Mouse (Mus musculus): Measurements from ENCODE around the gene Dab1.

Gene Dab1

GRCm38 (mm10) chr4:104725673-104726072, 1106.5 kb downstream of the Dab1 start:
- in situ Hi-C loops (cut with MboI), result no loop called here

DNA sequence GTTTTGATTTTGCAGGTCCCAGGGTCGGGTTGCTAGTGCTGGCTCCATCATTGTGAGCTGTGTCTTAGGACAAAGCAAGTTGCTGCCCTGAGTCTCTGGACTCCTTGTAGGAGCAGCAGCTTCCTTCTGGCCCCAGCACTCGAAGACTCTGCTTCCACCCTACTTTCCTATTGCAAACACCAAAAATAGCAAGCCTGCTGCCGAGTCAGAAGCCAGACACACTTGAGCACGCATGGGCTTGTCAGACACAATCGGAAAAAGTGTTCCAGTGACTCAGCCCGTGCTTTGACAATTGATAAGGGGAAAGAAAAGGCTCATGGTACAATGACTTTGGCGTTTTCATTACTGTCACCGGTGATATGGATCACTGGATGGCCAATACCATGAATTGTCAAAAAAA, 1110.0 kb downstream of the Dab1 start:
- in situ Hi-C loops (cut with MboI), result no loop called here

- in situ Hi-C loops (cut with MboI), result no loop called here
These were observed 1127.3 kb downstream of the Dab1 start for GRCm38 (mm10) chr4:104746500-104746899.

DNA sequence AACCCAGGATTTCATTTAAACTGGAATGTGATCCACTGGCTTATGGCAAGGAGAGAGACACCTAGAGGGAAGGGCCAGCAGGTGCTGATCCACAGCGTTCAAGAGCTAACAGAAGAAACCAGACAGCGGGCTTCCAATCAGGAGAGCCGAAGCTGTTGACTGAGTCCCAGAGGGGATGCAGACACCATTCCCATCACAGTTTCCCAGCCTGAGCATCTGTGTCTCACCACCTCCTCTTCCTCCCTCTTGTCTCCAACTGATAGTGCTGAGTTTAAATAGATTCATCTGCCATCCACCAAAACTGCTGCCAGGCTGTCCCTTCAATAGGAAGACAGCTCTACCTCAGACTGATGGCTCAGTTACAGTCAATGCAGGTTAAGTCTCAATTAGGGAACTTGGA, 1134.9 kb downstream of the Dab1 start:
- in situ Hi-C loops (cut with MboI), result no loop called here

DNA sequence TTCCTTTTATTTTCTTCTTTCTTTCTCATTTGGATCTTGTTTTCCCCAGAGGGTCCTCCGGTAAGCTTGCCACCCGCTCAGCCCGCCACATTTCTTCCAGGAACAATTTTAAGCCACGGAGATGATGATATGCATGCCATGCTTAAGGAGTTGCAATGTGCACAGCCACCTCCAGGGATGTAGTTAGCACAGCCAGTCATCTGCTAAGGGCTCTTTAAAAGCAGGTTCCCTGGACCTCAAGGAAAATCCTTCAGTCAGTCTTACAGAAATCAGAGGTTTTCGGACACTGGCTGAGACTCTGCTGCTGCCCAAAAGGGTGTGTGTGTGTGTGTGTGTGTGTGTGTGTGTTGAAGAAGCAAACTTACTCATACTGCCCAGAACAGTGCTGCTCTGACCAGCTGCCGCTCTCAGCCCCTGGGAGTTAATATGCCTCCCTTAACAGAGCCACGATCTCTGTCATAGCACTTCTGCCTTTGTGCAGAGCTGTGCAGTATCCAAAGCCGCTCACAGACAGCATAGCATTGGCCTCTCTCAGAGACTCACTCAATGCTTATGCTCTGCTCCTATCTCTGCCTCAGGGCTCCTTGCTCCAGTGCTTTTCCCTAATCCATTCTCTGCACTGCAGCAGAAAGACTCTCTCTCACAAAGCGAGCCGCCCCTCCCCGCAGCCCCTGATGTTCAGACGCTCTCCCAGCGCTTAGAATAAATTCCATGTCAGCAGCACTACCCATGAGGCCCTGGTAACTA, 1141.9 kb downstream of the Dab1 start:
- in situ Hi-C loops (cut with MboI), result no loop called here

GRCm38 (mm10) chr4:104766065-104766464, 1146.9 kb downstream of the Dab1 start, which contains the start of gene C8b:
Gene C8b (plus strand): TSS chr4:104766317.
- in situ Hi-C loops (cut with MboI), result no loop called here

- in situ Hi-C loops (cut with MboI), result no loop called here
These were observed 1149.0 kb downstream of the Dab1 start for GRCm38 (mm10) chr4:104768190-104768589.

- in situ Hi-C loops (cut with MboI), result no loop called here
These were observed 1150.4 kb downstream of the Dab1 start for GRCm38 (mm10) chr4:104769602-104770001.

GRCm38 (mm10) chr4:104770331-104770730, 1151.2 kb downstream of the Dab1 start:
- in situ Hi-C loops (cut with MboI), result no loop called here

DNA sequence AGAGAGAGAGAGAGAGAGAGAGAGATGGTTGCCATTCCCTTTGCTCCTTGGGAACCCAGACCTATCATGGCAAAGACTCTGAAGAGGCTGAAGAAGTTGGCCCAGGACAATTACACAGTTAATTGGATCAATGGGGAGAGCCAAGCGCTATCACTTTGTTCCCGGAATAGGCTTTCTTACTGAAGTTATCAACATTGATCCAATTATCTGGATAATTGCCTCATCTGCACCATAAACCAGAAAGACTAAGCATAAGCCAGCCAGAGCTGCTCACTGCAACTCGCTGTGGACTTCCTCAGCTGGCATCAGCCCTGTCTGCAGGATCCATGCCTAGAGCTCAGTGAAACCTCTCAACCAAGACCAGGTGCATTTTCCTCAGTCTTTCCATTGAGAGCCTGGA, 1156.4 kb downstream of the Dab1 start:
- in situ Hi-C loops (cut with MboI), result no loop called here

GRCm38 (mm10) chr4:104779460-104779859, 1160.3 kb downstream of the Dab1 start:
- in situ Hi-C loops (cut with MboI), result no loop called here

DNA sequence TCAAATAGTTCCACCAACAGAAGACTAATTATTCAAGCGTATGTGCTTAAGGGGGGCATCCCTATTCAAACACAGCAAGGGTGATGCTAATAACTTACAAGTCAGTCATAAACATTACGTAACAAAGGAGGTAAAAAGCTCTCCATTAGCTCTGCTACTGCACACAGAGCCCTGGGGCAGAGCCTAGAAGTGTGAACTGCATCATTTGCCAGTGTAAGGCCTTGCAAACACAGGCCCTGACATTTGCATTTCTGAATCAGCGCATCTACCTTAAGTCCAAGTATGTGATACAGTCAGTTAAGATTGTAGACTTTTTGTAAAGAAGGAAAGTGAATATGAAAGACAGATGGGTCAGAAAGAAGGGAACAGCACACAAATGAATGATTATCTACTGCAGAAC, 1162.3 kb downstream of the Dab1 start:
- in situ Hi-C loops (cut with MboI), result no loop called here

DNA sequence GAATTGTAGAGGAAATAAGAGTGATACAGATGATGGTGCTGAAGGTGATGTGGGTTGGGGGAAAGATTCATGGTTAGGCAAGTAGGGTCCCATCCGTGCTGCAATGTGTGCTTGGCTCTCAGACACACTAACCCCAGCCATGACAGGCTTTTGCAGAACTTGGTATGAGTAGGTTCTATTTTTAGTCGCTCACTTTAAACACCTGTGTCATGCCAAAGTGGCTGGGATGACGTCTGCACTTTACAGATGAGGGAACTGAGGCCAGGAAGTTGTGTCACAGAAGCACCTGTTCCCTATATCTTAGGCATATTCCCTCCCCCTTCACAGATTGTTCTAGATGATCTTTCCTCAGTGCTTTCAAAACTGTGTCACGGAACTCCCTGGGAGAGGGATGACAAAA, 1163.2 kb downstream of the Dab1 start:
- in situ Hi-C loops (cut with MboI), result no loop called here

DNA sequence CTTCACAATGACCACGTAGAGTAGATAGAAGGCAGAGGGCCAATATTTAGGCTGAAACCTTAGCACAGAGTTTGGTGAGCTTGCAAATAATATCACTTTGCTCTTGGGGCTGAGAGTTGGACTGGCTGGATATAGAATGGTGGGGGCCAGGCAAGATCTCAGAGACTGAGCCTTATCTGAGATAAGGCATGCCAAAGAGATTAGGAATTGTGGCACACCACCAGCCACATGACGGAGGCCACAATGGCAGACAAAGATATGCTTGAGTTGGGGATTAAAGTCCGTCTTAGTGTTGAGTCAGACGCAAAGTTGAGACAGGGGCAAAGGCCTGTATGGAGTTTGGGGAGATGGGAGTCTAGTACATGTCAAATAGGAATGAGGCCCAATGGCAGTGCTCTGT, 1173.0 kb downstream of the Dab1 start:
- in situ Hi-C loops (cut with MboI), result no loop called here
